Mouse (Mus musculus): ENCODE data around the gene Eps8. TPM values are rescaled to one million over a fixed set of nuclear protein-coding genes. Genes with fewer than 3 reads are reported as not detected.

Gene Eps8
- polyA plus RNA-seq, 2 experiments: 14.9 to 33.3 TPM

GRCm38 (mm10) chr6:137532758-137533157 lies 121.9 kb downstream of the Eps8 start:
- Histone ChIP-seq H3K9ac (ENCODE audit: low read depth, low read length, severe bottlenecking) (no peak overlapping the region), H3K4me1 (ENCODE audit: control insufficient read depth, insufficient read depth, low read length) (no peaks in the 10 kb centered on the region), H3K4me2 (replicated peaks; ENCODE audit: low read depth, low read length, severe bottlenecking) (no peak overlapping the region), H3K27ac (replicated peaks; ENCODE audit: low read depth, low read length) (no peak overlapping the region), H3K27me3 (ENCODE audit: control insufficient read depth, insufficient read depth, low read length) (no peaks in the 10 kb centered on the region), H3K4me3 (replicated peaks; ENCODE audit: low read length) (no peak overlapping the region), H3K36me3 (ENCODE audit: control insufficient read depth, insufficient read depth, low read length) (0 out of 2 replicates have a peak, but pooled peaks cover 3% of the 10 kb centered on the region), H3K9me3 (ENCODE audit: control insufficient read depth, low read length) (no peaks in the 10 kb centered on the region)
- ATAC-seq (ENCODE audit: low FRiP score, low read depth) (no peak), DNase-seq (ENCODE audit: low spot score) (no peak)
- WGBS: 90% methylated on average over 8 of the region's 8 CpGs
- TF ChIP-seq POLR2A (IDR thresholded peaks at IDR 0.05; ENCODE audit: borderline replicate concordance, extremely low read depth, insufficient read depth, insufficient read length): no peak

- no peak for ATAC-seq (ENCODE audit: low FRiP score, low read depth)
- TF ChIP-seq POLR2A (IDR thresholded peaks at IDR 0.05; ENCODE audit: borderline replicate concordance, extremely low read depth, insufficient read depth, insufficient read length): no peak
- WGBS: 22% methylated on average over 3 of the region's 3 CpGs
Observed at GRCm38 (mm10) chr6:137525769-137526168, 128.9 kb downstream of the Eps8 start.

GRCm38 (mm10) chr6:137520343-137520704 lies 134.4 kb downstream of the Eps8 start:
- Histone ChIP-seq H3K4me2 (replicated peaks; ENCODE audit: low read depth, low read length, severe bottlenecking) (no peak overlapping the region), H3K4me3 (replicated peaks; ENCODE audit: low read length) (no peak overlapping the region), H3K4me1 (ENCODE audit: control insufficient read depth, insufficient read depth, low read length) (no peaks in the 10 kb centered on the region), H3K9ac (ENCODE audit: low read depth, low read length, severe bottlenecking) (no peak overlapping the region), H3K9me3 (ENCODE audit: control insufficient read depth, low read length) (no peaks in the 10 kb centered on the region), H3K36me3 (ENCODE audit: control insufficient read depth, insufficient read depth, low read length) (no peaks in the 10 kb centered on the region), H3K27me3 (ENCODE audit: control insufficient read depth, insufficient read depth, low read length) (no peaks in the 10 kb centered on the region), H3K27ac (replicated peaks; ENCODE audit: low read depth, low read length) (no peak overlapping the region)
- 84% methylated on average over 8 of the region's 8 CpGs for WGBS
- DNase-seq (ENCODE audit: low spot score) (no peak), ATAC-seq (ENCODE audit: low FRiP score, low read depth) (no peak)
- no peak for TF ChIP-seq POLR2A (IDR thresholded peaks at IDR 0.05; ENCODE audit: borderline replicate concordance, extremely low read depth, insufficient read depth, insufficient read length)

More at GRCm38 (mm10) chr6:137525769-137526168, 128.9 kb downstream of the Eps8 start:
- Histone ChIP-seq H3K4me1 (ENCODE audit: control insufficient read depth, insufficient read depth, low read length) (no peaks in the 10 kb centered on the region), H3K27ac (replicated peaks; ENCODE audit: low read depth, low read length) (no peak overlapping the region), H3K9me3 (ENCODE audit: control insufficient read depth, low read length) (no peaks in the 10 kb centered on the region), H3K4me2 (replicated peaks; ENCODE audit: low read depth, low read length, severe bottlenecking) (no peak overlapping the region), H3K4me3 (replicated peaks; ENCODE audit: low read length) (no peak overlapping the region), H3K9ac (ENCODE audit: low read depth, low read length, severe bottlenecking) (no peak overlapping the region), H3K27me3 (ENCODE audit: control insufficient read depth, insufficient read depth, low read length) (no peaks in the 10 kb centered on the region), H3K36me3 (ENCODE audit: control insufficient read depth, insufficient read depth, low read length) (peaks cover 3% of the 10 kb centered on the region; the same call in 1 of the 2 replicates)
- no peak for DNase-seq (ENCODE audit: low spot score)

- Histone ChIP-seq H3K36me3 (ENCODE audit: control insufficient read depth, insufficient read depth, low read length) (no peaks in the 10 kb centered on the region), H3K27me3 (ENCODE audit: control insufficient read depth, insufficient read depth, low read length) (no peaks in the 10 kb centered on the region), H3K4me1 (ENCODE audit: control insufficient read depth, insufficient read depth, low read length) (no peaks in the 10 kb centered on the region), H3K4me3 (replicated peaks; ENCODE audit: low read length) (no peak overlapping the region), H3K9me3 (ENCODE audit: control insufficient read depth, low read length) (no peaks in the 10 kb centered on the region), H3K27ac (replicated peaks; ENCODE audit: low read depth, low read length) (no peak overlapping the region), H3K9ac (ENCODE audit: low read depth, low read length, severe bottlenecking) (no peak overlapping the region), H3K4me2 (replicated peaks; ENCODE audit: low read depth, low read length, severe bottlenecking) (no peak overlapping the region)
- no peak for TF ChIP-seq POLR2A (IDR thresholded peaks at IDR 0.05; ENCODE audit: borderline replicate concordance, extremely low read depth, insufficient read depth, insufficient read length)
- DNase-seq (ENCODE audit: low spot score) (no peak), ATAC-seq (ENCODE audit: low FRiP score, low read depth) (no peak)
- WGBS: 76% methylated on average over 11 of the region's 11 CpGs
Observed at GRCm38 (mm10) chr6:137519529-137520342, 134.9 kb downstream of the Eps8 start.

GRCm38 (mm10) chr6:137514872-137515271 lies 139.8 kb downstream of the Eps8 start:
- Histone ChIP-seq H3K9me3 (ENCODE audit: control insufficient read depth, low read length) (no peaks in the 10 kb centered on the region), H3K4me2 (replicated peaks; ENCODE audit: low read depth, low read length, severe bottlenecking) (no peak overlapping the region), H3K36me3 (ENCODE audit: control insufficient read depth, insufficient read depth, low read length) (0 out of 2 replicates have a peak, but pooled peaks cover 13% of the 10 kb centered on the region), H3K27me3 (ENCODE audit: control insufficient read depth, insufficient read depth, low read length) (no peaks in the 10 kb centered on the region), H3K9ac (ENCODE audit: low read depth, low read length, severe bottlenecking) (no peak overlapping the region), H3K4me3 (replicated peaks; ENCODE audit: low read length) (no peak overlapping the region), H3K4me1 (ENCODE audit: control insufficient read depth, insufficient read depth, low read length) (no peaks in the 10 kb centered on the region), H3K27ac (replicated peaks; ENCODE audit: low read depth, low read length) (no peak overlapping the region)
- ATAC-seq (ENCODE audit: low FRiP score, low read depth) (no peak), DNase-seq (ENCODE audit: low spot score) (no peak)
- TF ChIP-seq POLR2A (IDR thresholded peaks at IDR 0.05; ENCODE audit: borderline replicate concordance, extremely low read depth, insufficient read depth, insufficient read length): no peak
- WGBS: 71% methylated on average over 4 of the region's 4 CpGs

All from limb, embryonic 14.5 days (tissue).